Mouse (Mus musculus) thymus, adult 2 months (tissue): ENCODE results near the gene Tmem163. TPM values are rescaled to one million over a fixed set of nuclear protein-coding genes. Genes with fewer than 3 reads are reported as not detected.

Experiments used
- DNase-seq: peaks from one replicate; pipeline ENCODE4 v3.0.0; 2021
- H3K27ac ChIP-seq: fragments of 200-500 bp; 2 replicates; pipeline ENCODE4 v1.5.1; 2012; ENCODE audit warnings: low read length, control low read depth; ENCODE audit not compliant: control insufficient read depth, insufficient read depth
- H3K27me3 ChIP-seq: fragments of 200-500 bp; 2 replicates; pipeline ENCODE4 v1.6.1; 2012; ENCODE audit warnings: mild to moderate bottlenecking, low read length, moderate library complexity, mixed read lengths; ENCODE audit not compliant: control insufficient read depth, insufficient read depth
- H3K36me3 ChIP-seq: fragments of 200-500 bp; 2 replicates; pipeline ENCODE4 v1.6.1; 2012; ENCODE audit warnings: mild to moderate bottlenecking, low read length, moderate library complexity; ENCODE audit not compliant: control insufficient read depth, insufficient read depth
- H3K4me1 ChIP-seq: fragments of 200-500 bp; replicated peaks from 2 replicates; pipeline ENCODE4 v1.6.1; 2012; ENCODE audit warnings: low read length; ENCODE audit not compliant: control insufficient read depth, insufficient read depth
- H3K4me3 ChIP-seq: fragments of 200-500 bp; 2 replicates; pipeline ENCODE4 v1.5.1; 2012; ENCODE audit warnings: mild to moderate bottlenecking, low read length, control low read depth, moderate library complexity; ENCODE audit not compliant: control insufficient read depth, insufficient read depth
- CTCF ChIP-seq: fragments of 200-500 bp; IDR thresholded peaks from 2 replicates; pipeline ENCODE4 v1.5.1; 2012; ENCODE audit warnings: mild to moderate bottlenecking, control low read depth, low read length, moderate library complexity, borderline replicate concordance; ENCODE audit not compliant: control insufficient read depth, poor library complexity, insufficient read depth; ENCODE audit errors: extremely low read depth
- POLR2A ChIP-seq: fragments of 200-500 bp; IDR thresholded peaks from 2 replicates; pipeline ENCODE4 v1.6.1; 2012; ENCODE audit warnings: mild to moderate bottlenecking, low read length, control low read depth, moderate library complexity; ENCODE audit not compliant: control insufficient read depth, poor library complexity, insufficient read depth; ENCODE audit errors: extremely low read depth
- whole genome bisulfite sequencing: fragments of 180-500 bp; shearing (Covaris S2); methylation state at CpG from one replicate; pipeline ENCODE4 v1.1.7; 2018; 5-methylcytosine and 5-hydroxymethylcytosine counted together
- polyA plus RNA-seq: library from polyadenylated mRNA; depleted of rRNA; stranded (reverse); fragments of >200 nt; gene quantifications from 2 replicates; pipeline ENCODE4 v1.2.3, GENCODE M21; 2012

The Tmem163 gene
- polyA plus RNA-seq, 1 experiment: 1.8 TPM

- no peak overlapping the region for H3K4me3 ChIP-seq
- TF ChIP-seq POLR2A (no peak), CTCF (no peak)
- no peaks in the 10 kb centered on the region for H3K36me3 ChIP-seq
- no peak for DNase-seq
- WGBS: 94% methylated on average over 6 of the region's 6 CpGs
- H3K27me3 ChIP-seq: no peaks in the 10 kb centered on the region
- no peak overlapping the region for H3K27ac ChIP-seq
- peaks cover 8% of the 10 kb centered on the region for H3K4me1 ChIP-seq
Measured at GRCm38 (mm10) chr1:127511362-127511761, 168.0 kb downstream of the Tmem163 start.

GRCm38 (mm10) chr1:127508921-127509320 lies 170.4 kb downstream of the Tmem163 start:
- no peak for TF ChIP-seq POLR2A
- no peak for TF ChIP-seq CTCF
- no peak overlapping the region for H3K27ac ChIP-seq
- peaks cover 8% of the 10 kb centered on the region for H3K4me1 ChIP-seq
- no peak overlapping the region for H3K4me3 ChIP-seq
- H3K27me3 ChIP-seq: no peaks in the 10 kb centered on the region
- H3K36me3 ChIP-seq: no peaks in the 10 kb centered on the region
- WGBS: 92% methylated on average over 8 of the region's 8 CpGs
- DNase-seq: no peak

- no peaks in the 10 kb centered on the region for H3K36me3 ChIP-seq
- no peak for DNase-seq
Measured at GRCm38 (mm10) chr1:127508067-127508739, 171.1 kb downstream of the Tmem163 start.

GRCm38 (mm10) chr1:127507042-127507650 lies 172.2 kb downstream of the Tmem163 start:
- no peak for DNase-seq
- Histone ChIP-seq H3K27me3 (no peaks in the 10 kb centered on the region), H3K4me3 (no peak overlapping the region), H3K27ac (no peak overlapping the region), H3K36me3 (no peaks in the 10 kb centered on the region), H3K4me1 (no peaks in the 10 kb centered on the region)
- no peak for TF ChIP-seq CTCF
- no peak for TF ChIP-seq POLR2A
- 84% methylated on average over 10 of the region's 10 CpGs for WGBS

More at GRCm38 (mm10) chr1:127508067-127508739, 171.1 kb downstream of the Tmem163 start:
- TF ChIP-seq CTCF (no peak), POLR2A (no peak)
- Histone ChIP-seq H3K27me3 (no peaks in the 10 kb centered on the region), H3K27ac (no peak overlapping the region), H3K4me3 (no peak overlapping the region), H3K4me1 (peaks cover 3% of the 10 kb centered on the region)
- 95% methylated on average over 16 of the region's 16 CpGs for WGBS

- DNase-seq: no peak
- 86% methylated on average over 17 of the region's 17 CpGs for WGBS
- Histone ChIP-seq H3K27ac (no peak overlapping the region), H3K4me1 (no peaks in the 10 kb centered on the region), H3K27me3 (no peaks in the 10 kb centered on the region), H3K4me3 (no peak overlapping the region), H3K36me3 (no peaks in the 10 kb centered on the region)
- TF ChIP-seq CTCF: no peak
- TF ChIP-seq POLR2A: no peak
Measured at GRCm38 (mm10) chr1:127500701-127501100, 178.6 kb downstream of the Tmem163 start.

- Histone ChIP-seq H3K4me1 (no peaks in the 10 kb centered on the region), H3K27ac (no peak overlapping the region), H3K36me3 (no peaks in the 10 kb centered on the region), H3K27me3 (no peaks in the 10 kb centered on the region), H3K4me3 (no peak overlapping the region)
- 9% methylated on average over 8 of the region's 8 CpGs for whole genome bisulfite sequencing
- no peak for TF ChIP-seq POLR2A
- peak; percentile 83; the same call in 1 of the 2 replicates for TF ChIP-seq CTCF
- peak; percentile 75 for DNase-seq
Measured at GRCm38 (mm10) chr1:127500219-127500618, 179.1 kb downstream of the Tmem163 start.

- no peak overlapping the region for H3K4me3 ChIP-seq
- no peaks in the 10 kb centered on the region for H3K36me3 ChIP-seq
- H3K27me3 ChIP-seq: no peaks in the 10 kb centered on the region
- DNase-seq: no peak
- 80% methylated on average over 9 of the region's 9 CpGs for WGBS
- H3K4me1 ChIP-seq: no peaks in the 10 kb centered on the region
- H3K27ac ChIP-seq: no peak overlapping the region
- TF ChIP-seq POLR2A: no peak
- TF ChIP-seq CTCF: no peak
Measured at GRCm38 (mm10) chr1:127498746-127499145, 180.6 kb downstream of the Tmem163 start.
